Mouse (Mus musculus): ENCODE results near the gene Pgd.

Pgd gene

GRCm38 (mm10) chr4:149166957-149167611, 513 bp upstream of the Pgd start:
- DNase-seq = peak in 1 of 2 experiments; percentile 46

- no peak for DNase-seq
Measured at GRCm38 (mm10) chr4:149164150-149164549, 2.4 kb downstream of the Pgd start.

DNA sequence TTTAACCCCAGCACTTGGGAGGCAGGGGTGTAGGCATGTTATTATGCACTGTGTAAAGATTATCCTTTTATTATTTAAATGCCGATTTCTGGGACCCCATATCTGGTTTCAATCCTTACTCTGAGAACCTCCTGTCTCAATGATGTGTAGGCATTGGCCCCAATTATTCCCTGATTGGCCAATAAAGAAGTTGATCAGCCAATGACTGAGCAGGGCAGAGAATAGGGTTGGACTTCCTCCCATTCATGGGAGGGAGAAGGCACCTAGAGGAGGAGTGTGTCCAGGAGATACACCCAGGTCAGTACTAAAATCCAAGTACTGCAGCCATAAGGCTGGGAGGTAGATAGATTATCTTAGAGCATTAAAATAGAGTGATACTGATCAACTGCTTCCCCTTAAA, 3.4 kb downstream of the Pgd start:
- no peak for DNase-seq

DNA sequence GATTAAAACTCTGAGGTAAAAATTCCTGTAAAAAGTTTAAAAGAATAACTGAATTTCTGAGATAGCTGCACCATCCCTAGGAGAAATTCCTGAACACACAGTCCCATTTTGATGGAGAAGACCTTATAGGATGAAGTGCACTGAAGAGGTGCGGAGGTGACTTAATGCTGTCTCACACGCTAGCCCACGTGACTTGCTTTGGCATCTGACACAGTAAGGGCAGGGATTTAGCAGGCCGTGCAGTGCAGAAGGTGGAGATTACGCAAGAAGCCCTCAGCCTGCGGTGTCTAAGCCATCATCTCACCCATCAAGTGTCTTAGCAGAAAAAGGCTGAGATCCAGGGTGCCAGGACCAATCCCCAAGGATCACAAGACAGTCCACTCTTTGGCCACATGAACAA, 5.4 kb downstream of the Pgd start:
- no peak for DNase-seq

GRCm38 (mm10) chr4:149159891-149160290, 6.7 kb downstream of the Pgd start:
- DNase-seq = no peak

DNA sequence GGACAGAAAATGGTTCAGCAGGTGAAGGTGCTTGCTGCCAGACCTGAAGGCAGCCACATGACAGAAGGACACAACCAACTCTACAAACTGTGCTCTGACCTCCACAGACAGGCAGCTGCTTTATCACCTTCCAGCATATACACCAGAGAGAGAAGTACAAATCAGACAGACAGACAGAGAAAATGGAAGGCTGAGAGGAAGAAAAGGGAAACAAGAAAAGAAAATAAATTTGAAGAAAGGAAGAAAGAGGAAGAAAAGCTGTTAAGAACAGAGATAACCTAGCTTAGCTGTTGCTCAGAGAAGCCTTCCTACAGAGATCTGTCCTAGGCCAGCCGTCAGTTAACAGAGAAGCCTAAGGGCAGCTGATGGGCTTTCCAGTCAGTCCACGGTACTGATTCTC, 7.4 kb downstream of the Pgd start:
- no peak for DNase-seq

DNA sequence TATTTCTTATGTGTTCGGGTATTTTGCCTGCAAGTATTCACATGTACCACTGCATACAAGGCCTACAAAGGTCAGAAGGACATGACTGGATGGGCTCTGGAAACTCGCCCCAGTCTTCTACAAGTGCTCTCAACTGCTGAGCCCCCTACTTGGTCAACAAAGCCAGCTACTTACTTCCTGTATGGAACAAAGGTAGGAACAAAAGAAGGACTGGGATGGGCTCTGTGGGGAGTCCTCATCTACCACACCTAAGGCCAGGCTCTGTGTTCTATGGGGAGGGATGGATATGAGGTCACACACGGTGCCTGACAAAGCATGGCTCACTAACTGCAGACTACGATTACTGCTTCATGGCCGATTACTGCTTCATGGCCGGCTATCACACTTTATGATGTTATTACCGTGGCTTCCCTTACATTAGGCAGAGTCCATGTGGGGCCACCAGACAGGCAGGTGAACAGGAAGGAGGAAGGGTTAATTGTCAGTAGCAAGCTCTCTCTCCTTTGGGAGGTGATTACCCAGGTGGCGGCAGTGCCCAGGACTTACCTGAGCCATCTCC, 9.1 kb downstream of the Pgd start:
- DNase-seq = no peak

- DNase-seq = no peak
Measured at GRCm38 (mm10) chr4:149155711-149156110, 10.9 kb downstream of the Pgd start.

DNA sequence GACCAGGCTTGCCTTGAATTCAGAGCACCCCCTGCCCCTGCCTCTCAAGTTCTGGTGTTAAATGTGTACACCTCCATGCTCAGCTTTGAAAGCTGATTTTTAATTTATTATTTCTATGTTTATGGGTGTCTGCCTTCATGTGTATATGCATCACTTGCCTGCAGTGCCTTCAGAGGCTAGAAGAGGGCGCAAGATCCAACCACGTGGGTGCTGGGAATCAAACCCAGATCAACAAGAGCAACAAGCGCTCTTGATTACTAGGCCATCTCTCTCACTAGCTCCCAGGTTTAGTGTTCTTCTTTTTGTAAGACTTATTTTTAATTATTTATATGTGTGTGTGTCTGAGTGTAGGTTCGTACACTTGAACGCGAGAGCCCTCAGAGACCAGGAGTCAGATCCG, 11.7 kb downstream of the Pgd start:
- no peak for DNase-seq

DNA sequence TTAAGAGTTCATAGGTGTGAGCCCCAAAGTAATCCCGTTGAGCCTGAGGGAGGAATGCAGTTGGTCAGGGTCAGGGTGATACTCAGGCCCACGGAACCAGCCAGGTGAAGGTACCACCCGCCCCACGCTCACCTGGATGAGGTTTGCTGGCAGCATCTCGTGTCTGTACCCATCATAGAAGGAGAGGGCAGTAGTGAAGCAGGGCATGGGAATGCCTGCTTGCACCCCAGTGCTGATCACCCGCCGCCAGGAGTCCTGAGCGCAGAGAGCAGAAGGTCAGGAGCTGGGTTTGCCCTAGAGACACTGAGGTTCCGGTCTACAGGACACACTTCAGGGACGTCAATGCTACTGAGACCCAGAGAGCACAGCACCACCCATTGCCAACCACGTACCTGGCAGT, 15.8 kb downstream of the Pgd start:
- no peak for DNase-seq

- no peak for DNase-seq
Measured at GRCm38 (mm10) chr4:149150256-149150655, 16.3 kb downstream of the Pgd start.

- no peak for DNase-seq
Measured at GRCm38 (mm10) chr4:149149611-149150010, 17.0 kb downstream of the Pgd start.

DNA sequence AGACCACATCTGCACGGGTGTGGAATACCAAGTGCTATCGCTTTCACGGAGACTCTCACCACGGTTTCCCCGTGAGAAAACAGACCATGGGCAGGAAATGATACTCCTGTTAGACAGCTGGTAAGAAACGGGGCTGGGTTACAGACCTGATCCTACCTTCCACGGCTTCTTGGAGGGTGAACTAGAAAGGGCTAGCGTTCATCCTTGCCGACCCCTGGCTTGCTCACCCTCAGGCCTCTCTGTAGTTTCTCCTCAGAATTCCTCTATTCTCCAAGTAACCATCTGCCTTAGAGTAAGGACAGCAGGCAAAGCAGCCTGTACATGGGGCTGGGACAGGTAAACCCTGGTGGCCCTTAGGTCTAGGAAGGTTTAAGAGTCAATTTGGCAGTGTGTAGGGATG, 17.4 kb downstream of the Pgd start:
- no peak for DNase-seq

GRCm38 (mm10) chr4:149148084-149148483, 18.5 kb downstream of the Pgd start:
- DNase-seq = no peak

DNA sequence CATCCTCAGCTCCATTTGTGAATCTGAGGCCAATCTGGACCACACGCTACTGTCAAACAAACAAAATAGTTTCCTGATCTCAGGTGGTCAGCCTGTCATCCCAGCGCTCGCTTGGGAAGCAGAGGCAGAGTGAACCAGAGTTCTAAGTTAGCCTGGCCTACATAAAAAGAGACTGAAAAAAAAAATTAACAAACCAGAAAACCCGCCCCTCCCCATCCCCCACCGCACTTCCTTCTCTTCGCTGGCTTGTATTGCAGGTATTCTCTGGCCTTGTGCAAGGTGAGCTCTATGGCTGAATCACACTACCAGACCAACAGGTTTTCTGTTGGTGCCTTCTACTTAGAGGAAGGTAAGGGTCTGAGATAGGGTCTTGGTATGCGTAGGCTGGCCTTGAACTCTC, 19.0 kb downstream of the Pgd start:
- no peak for DNase-seq

GRCm38 (mm10) chr4:149145151-149145550, 21.4 kb downstream of the Pgd start:
- no peak for DNase-seq

- DNase-seq = peak; percentile 57 to 83
Measured at GRCm38 (mm10) chr4:149144459-149144858, 22.1 kb downstream of the Pgd start.

DNA sequence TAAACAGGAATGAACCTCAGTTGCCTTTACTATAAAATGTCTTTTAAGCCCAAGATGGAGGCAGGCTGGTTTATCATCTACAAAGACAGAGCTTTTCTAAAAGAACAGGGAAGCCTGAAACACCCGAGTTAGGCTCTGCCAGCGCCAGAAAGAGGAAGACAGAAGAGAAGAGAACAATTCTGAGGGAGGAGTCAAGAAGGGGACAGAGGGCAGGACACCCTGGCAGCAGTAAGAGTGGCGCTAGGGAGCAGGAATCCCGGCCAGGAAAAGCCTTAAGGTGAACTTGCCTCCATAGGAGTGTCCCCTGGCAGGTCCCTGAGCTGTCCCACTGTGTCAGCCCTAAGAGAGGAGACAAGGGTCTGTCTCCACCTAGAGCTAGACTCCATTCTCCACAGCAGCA, 23.0 kb downstream of the Pgd start:
- DNase-seq = peak in 1 of 2 experiments; percentile 19

DNA sequence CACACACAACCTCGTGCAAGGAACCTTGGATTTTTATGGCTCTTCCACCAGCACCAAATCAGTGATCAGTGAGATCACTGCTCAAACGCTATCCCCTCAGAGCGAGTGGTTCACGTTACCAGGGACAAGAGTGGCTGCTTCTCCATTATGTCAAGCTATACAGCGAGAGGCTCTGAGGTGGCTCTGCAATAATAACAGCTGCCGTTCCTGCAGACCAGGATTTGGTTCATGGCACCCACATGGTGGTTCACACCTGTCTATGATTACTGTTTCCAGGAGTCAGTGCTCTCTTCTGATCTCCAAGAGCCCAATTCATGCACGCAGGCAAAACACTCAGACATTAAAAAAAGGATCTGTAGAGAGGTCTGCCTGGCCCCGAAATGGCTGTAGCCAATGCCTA, 28.1 kb downstream of the Pgd start:
- no peak for DNase-seq

GRCm38 (mm10) chr4:149136982-149137770, 29.4 kb downstream of the Pgd start, which contains the start of gene Cenps:
TSS of gene Cenps (minus strand) at chr4:149137629.
- peak; percentile 83 to 89 for DNase-seq

- no peak for DNase-seq
Measured at GRCm38 (mm10) chr4:149136116-149136850, 30.3 kb downstream of the Pgd start.

DNA sequence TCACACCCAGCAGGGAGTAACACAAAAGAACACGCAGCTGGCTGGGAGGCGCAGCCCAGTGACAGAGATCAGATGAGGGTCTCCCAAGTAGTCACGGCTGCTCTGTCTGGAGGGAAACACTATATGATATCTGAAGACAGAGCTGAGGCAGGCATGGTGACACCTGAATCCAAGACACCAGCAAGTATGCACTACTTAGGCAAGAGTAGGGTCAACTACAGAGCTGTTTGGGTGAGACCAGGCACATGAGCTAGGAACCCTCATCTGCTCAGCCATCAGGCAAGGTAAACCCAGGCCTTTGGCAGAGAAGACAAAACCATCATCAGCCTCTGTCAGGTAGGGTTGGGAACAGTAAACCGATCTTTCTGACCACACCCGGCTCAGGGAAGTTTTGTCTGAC, 33.2 kb downstream of the Pgd start:
- DNase-seq = no peak

DNA sequence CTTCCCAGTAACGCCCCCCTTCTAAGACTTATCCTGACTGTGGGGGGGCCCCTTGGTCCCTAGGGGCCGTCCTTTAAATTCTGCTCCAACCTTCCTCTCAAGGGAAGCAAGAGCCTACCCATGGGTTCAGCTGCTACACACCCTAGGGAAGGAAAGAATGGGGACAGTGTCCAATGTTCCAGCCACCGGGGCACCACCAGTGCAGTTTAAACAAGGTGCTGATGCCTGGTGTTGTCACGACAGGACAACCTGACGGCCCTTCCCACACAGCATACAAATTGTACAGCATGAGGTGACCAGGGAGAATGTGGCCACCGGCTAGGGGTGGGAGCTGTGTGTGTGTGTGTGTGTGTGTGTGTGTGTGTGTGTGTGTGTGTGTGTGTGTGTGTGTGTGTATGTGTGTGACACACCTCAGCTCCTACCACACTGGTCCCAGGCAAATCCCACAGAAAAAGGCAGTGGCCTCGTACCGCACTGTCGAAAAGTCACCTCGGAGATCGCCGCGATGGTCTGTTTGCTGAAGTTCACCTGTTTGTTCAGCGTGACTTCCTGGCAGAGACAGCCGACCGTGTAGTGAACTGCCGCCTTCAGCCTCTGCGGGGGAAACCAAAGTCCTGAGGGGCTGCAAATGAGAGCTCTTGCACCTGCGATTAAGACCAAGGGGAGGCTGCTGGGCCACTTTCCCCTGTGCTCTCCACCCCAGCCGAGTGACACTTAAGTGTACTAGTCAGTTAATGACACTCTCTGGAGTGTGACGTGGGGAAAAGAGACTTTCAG, 34.6 kb downstream of the Pgd start:
- DNase-seq = no peak
